Mouse (Mus musculus) v-Abl transformed pro-B cells (cell line): ENCODE data around the gene Crtc3.

Experiments used
- in situ Hi-C, 2 experiments: fragments of 400-800 bp; cut with MboI; formaldehyde crosslinking; loops; one replicate each; pipeline ENCODE4 v1.15.1; 2025; ENCODE audit not compliant: unreplicated experiment in 2 of 2

Gene Crtc3

DNA sequence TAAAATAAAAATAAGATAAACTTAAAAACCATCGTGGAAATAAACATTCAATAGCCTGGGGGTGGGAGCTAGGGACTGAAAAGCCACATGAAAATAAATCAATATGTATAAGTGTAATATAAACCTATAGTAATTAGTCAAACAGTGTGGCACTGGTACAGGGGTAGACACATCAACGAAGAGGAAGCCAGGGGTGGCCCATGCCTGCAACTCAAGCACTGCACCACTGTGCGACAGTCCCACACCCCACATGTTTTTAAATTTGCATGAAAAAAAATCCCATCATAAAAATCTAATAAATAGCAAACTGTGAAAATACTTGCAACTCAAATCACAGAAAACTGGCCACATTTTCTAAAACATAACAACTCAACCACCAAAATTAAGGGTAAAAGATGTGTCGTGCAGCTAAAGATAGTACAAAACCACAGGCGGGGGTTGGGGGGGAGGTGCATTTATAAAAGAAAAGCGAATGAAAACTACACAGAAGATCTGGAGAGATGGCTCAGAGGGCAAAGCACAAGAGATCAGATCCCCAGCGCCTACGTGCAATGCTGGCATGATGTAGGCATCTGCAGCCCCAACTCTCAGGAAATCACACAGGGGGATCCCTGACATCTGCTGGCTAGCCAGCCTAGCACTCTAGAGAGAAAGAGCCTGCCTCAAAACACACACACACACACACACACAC is 45.6 kb downstream of the Crtc3 start:
- in situ Hi-C loops: loop anchor here in 1 of 2 experiments (5.0 kb wide), 1 partner anchor 34 kb away; no protein-coding TSS in a partner anchor

DNA sequence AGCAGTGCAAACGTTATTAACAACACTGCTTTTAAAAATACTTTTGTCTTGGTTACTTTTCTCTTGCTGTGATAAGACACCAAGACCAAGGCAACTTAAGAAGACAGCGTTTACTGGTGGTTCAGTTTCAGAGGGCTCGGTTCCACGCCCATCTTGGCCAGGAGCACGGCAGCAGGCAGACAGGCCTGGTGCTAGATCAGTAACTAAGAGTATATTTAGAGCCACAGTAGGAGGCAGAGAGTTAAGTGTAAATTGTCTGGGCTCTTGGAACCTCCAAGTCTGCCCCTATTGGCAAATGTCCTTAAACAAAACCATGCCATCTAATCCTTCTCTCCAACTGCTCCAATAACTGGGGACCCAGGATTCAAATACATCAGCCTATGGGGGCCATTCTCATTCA is 46.1 kb downstream of the Crtc3 start:
- in situ Hi-C loops: loop anchor here in 1 of 2 experiments (5.0 kb wide), 1 partner anchor 35 kb away; no protein-coding TSS in a partner anchor

DNA sequence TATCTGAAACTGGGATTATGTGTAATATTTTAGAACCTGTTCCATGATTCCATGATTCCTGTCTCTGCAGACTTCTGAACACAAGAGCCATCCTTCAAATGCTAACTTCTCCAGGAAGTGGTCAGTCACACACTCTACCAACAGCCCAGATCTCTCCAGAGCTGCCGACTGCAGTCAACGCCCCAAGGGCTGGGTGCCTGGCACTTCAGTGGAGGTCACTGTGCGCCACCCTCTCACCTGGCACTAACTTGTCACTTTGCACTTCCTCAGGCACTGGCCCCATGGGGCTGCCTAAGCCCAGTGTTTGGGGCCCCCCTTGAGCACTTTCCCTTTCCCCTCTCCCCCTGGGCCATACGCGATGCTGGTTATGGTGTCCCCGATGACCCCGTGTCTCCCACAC is 46.8 kb downstream of the Crtc3 start:
- in situ Hi-C loops: loop anchor here in 1 of 2 experiments (5.0 kb wide), 1 partner anchor 35 kb away; no protein-coding TSS in a partner anchor

DNA sequence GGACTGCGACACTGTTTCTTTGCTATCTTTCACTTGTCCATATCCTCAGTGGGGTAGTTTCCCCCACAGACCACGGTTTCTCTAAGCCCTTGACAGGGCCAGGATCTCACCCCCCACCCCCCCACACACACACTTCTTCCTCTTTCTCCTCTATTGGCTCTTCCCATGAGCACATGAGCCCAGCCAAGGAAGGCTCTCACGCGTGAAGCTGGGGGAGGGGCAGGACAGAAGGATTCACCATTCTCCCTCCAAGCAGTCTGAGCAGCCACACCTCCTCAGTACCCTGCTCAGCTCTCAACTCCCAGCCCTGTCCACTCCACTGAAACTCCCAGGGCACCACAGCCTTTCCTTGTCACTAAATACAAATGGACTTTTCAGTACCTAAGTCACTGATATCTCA is 47.2 kb downstream of the Crtc3 start:
- in situ Hi-C loops: loop anchor here in 1 of 2 experiments (5.0 kb wide), 1 partner anchor 36 kb away; no protein-coding TSS in a partner anchor

DNA sequence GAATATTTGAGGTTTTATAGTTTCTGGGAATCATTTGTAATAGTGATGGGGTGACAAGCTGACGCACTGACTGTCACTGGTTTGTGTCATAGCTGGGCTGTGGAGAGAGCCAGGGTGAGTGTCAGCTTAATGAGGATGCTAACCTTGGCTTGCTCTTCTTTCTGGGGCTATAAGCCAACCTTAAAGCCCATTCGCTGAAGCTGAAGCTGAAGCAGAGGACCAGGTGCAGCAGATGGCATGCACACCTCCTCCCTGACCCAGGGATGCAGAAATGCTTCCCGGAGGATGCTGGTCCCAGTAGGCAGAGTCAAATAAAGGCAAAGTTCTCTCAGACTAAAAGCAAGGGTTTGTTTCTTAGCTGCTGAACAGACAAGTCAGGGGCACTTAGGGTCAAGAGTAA is 48.7 kb downstream of the Crtc3 start:
- in situ Hi-C loops: loop anchor here in 1 of 2 experiments (5.0 kb wide), 2 partner anchors 37 to 43 kb away; no protein-coding TSS in a partner anchor

DNA sequence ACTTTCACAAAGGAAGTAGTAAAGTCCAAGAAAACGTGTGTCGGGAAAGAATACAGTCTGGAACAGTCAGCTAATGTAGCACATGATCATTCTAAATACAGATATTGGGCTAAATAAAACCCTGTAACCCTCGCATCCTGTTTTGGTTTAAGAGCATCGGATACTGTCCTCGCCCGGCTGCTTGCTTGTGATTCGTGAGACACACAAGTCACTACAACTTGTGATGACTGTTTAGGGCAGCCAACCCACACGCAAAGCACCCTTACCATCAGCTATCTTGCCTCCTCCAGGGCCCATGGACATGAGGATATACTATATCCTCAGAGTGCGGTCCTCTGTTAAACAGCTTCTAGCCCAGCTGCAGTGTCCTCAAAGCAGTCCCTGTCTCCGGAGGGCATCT is 50.2 kb downstream of the Crtc3 start:
- in situ Hi-C loops: loop anchor here in 1 of 2 experiments (5.0 kb wide), 1 partner anchor 41 kb away; no protein-coding TSS in a partner anchor

DNA sequence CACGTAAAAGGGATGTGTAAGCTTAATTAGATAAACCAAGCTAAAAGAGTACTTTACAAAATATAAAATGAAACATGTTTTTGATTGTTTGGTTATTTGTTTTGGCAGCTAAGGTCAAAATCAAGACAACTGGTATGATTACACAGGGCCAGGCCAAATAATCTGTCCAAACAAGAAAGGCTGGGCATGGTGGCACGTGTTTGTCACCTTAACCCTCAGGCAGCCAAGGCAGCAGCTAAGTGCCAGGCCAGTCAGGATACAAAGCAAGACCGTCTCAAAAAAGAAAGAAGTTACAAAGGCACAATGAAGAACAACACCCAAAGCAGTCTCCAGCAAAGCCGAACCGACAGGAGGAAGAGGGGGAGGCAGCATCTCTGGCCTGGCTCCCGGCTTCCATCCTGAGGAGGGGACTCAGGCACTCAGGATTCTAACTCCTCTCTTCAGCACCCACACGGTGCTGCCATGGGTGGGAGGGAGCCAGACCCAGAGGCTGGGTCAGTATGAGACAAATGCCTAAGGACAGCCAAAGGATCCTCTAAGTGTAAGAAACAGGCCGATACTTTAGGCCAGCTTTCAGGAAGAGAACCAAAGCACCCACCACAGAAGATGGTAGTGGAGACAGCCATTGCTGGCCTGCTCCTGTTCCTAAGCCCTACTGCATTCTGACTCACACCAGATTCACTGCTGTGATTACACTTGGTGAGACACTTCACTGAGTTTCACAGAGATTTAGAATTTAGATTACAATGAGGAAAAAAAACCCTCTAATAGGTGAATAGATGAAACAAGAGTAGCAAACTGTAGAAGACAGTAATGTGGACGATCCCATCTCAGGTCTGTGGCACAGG is 51.5 kb downstream of the Crtc3 start:
- in situ Hi-C loops: loop anchor here in 1 of 2 experiments (5.0 kb wide), 1 partner anchor 40 kb away; no protein-coding TSS in a partner anchor

DNA sequence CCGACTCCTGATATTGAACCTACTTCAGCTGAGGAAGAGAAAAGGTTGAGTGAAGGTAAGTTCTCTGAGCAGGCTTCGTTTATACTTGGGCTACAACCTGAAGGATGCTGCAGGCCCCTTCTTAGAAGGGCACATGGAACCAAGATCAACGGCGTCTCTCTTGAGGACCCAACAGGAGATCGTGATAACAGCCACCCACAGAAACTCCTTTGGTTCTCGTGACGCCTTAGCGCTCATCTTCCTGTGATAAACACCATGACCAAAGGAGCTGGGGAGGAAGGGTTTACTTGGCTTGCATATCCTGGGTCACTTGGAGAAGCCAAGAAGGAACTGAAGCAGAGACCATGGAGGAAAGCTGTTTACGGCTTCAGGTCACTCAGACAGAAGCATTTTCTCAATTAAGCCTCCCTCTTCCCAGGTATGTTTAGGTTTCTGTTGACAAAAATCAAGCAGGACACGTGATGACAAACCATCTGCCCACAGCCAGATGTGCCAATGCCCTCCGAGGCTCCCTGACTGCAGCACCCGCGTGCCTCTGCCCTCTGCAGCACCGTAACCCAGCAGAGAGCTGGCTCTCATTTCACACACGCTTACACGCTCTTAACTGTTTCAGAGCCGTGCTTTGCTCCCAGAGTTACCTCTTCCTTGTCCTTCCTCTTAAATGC is 52.3 kb downstream of the Crtc3 start:
- in situ Hi-C loops: loop anchor here in 1 of 2 experiments (5.0 kb wide), 1 partner anchor 39 kb away; no protein-coding TSS in a partner anchor

DNA sequence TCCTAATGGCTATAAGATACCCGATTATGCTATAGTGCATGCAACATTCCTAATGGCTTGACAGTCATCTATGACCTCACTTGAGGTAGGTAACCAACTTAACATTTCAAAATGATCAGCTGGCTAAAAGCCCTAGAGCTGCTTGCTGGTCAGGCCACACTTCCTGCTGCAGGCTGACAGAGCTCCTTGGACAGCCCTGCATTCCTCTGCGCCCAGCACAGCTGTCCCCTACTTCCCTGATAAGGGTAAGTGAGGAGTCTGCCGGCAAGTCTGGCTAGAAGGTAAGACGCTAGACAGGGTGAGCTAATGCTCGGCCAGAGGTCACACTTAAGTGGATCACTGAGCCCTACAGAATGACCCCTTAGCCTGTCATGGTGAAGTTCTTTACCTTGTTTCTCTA is 52.8 kb downstream of the Crtc3 start:
- in situ Hi-C loops: loop anchor here in 1 of 2 experiments (5.0 kb wide), 1 partner anchor 39 kb away; no protein-coding TSS in a partner anchor

DNA sequence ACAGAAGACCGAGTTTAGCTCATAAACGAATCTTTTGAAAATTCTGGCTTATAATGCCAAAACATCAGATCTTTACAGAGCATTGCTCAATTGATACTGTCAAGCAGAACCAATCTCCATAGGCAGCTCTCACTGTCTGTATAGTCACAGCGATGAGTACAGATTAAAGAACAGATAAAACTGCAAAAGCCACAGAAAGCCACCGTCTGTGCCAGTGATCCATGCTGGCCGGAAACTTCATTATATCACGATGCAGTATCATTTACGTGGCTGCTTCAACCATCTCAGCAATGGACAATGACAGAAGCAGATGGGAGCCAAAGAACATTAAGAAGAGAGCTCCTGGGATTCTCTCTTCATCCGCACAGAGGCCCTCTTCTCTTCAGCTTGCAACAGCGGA is 53.9 kb downstream of the Crtc3 start:
- in situ Hi-C loops: loop anchor here in 1 of 2 experiments (5.0 kb wide), 1 partner anchor 37 kb away; no protein-coding TSS in a partner anchor

DNA sequence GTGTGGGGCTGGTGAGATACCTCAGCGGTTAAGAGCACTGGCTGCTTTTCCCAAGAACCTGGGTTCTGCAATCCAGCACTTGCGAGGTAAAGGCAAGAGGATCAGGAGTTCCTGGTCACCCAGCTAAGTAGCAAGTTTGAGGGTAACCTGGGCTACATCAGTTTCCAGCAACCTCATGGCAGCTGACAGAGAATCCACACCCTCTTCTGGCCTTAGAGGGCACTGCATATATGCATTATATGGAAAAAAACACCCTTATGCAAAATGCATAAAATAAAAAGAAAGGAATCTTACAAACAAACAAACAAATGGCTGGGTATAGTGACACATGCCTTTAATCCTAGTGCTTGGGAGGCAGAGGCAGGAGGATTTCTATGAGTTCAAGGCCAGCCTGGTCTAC is 55.0 kb downstream of the Crtc3 start:
- in situ Hi-C loops: no loop called here

DNA sequence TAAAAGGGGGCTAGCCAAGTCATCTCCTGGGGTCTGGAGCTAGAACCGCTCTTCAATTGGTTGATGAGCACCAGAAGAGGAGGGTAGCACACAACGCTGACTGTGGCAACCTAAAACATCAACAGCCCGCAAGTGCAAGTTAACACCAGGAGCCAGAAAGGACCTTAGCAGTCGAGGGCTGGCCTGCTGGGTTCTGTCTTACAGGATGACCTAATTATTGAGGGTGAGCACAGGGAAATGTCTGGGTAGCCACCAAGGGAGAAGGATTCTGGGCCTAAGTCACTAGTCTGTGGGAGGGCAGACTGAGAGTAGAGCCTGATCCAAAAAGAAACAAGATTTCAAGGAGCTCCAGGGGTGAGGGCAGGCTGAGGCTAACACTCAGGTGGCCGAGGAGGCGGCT is 56.7 kb downstream of the Crtc3 start:
- in situ Hi-C loops: no loop called here

DNA sequence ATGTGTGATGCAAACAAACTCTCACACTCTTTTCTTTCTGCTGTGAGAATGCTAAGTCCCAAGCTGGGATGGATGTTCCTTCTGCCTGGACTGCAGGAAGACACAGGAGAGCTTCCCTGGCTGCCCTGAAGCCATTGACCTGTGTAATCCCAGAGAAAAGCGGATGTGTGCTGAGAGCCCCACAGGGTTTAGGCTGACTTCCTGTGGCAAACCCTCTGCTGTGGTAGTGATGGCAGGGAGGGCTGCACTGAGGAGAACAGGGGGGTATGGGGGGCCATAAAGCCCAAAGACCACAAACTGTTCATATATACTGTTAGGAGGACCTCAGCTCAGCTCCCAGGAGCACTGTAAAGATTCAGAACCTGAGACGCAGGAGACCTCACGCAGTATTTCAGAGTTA is 57.3 kb downstream of the Crtc3 start:
- in situ Hi-C loops: no loop called here

DNA sequence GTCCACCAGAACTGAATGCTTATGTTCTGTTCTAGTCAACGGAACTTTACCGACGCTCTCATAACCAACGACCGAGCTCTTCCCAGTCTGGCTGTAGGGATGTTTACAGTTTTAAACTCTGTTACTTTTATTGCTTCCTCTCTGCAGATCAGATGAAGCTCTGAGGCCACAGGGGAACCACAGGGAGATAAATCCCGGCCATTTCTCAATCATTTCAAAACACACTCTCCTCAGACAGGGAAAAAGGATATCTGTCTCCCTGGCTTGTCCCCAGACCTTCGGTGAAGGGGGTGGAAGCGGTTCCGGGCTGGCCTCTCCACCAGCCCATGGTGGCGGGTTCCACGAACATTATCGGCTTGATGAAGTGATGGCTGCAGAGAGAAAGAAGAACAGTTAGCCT is 59.3 kb downstream of the Crtc3 start:
- in situ Hi-C loops: no loop called here

DNA sequence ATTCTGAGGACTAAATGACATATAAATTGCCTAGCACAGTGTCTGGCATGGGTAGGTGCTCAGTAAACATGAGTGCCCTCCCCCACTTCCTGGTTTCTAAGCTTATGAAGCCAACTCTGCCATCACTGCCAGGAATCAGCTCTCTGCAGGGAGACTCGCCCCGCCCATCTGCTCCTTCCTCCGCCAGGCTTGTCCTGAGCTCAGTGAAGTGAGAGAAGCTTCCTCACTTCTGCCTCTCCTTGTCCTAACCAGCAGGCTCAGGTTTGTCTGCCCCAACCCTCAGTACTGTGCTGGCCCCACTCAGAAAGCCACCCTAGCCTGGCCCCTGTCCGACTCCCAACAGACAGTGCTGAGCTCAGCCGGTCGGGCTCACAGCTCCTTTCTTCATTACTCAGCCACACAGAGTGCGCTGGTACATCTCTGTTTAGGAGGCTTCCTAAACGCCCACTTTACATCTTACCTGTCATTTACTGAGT is 59.9 kb downstream of the Crtc3 start:
- in situ Hi-C loops: no loop called here

DNA sequence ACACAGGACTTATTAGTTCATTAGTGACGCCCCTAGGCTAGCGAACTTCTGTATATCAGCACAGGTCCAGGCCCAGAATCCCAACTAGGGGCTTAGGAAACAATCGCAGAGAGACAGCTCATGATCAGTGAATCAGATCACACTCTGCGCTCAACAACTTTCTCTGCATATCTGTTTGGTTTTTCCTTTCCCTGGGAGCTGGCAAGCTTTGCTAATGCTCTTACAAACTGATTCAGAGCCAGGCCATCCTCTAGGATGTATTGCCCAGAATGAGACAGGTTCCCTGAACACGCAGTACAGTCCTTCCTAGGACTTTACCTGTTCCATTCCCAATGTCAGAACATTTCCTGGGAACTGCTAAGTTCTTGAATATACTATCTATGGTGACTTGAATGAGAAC is 61.7 kb downstream of the Crtc3 start:
- in situ Hi-C loops: no loop called here

DNA sequence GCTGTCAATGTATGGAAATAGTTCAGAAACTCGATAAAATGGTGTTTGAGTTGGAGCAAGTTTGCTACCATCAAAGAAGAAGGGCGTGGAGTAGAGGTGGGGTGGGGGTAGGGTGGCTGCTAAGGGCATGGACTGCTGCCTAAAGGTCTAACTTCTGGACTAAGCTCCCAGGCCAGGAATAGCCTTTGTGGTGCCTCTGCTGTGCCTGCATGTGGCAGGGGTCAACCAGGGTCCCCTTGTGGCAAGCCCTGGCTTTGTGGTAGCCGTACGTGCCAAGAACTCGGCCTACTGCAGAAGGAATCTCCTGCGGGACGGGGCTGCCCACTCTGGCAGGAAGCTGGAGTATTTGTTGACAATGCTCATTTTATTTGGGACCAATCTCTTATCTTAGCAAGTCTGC is 62.8 kb downstream of the Crtc3 start:
- in situ Hi-C loops: no loop called here

DNA sequence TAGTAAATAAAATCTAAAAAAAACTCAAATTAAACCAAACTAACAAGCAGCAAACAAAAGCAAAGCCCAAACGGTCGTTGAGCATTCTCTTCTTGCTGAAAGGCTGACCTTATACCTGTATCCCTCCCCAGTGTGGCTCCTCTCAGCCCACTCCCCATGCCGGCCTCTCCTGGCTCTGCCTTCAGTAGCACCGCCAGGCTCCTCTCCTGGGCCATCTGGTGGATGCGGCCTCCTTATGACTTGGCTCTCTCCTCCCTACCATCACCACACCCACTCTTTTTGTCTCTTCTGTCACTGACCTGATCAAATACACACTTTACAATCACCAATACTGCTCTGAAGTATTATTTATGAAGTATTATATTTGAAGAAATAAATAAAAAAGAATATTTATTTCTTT is 65.4 kb downstream of the Crtc3 start:
- in situ Hi-C loops: no loop called here

DNA sequence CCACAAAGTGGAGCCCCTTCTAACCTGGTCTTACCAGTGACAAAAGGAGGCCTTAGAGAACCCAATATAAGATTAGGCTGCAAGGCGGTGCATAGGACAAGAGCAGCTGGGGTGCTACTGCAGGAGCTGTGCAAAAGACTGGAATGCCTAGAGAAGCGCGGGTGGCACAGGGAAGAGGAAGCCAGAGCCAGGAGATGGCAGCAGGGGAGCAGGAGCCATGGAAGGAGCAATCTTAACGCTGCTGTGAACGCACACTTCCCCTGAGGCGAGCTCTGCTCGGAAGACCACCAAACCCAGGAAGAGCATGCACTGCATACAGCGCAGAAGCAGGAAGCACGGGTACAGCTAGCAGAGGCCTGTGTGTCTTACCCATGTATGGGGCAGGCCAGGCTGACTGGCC is 72.6 kb downstream of the Crtc3 start:
- in situ Hi-C loops: no loop called here

DNA sequence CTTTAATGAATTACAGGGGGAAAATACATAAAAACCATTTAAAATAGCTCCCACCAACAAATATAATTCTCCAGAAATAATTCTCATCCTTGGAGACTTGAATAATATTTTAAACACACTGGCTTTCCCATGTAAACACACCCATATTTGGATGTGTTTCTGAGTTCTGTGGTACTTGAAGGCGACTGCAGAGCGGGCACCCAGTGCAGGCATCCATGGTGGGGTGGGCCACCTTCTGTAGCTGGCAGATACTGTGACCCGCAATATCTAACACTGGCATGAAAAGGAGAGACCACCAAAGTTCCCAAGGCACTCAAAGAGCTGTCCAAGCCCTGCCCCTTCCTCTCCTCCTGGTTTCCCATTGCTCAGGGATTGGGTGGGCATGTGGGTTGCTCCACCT is 74.6 kb downstream of the Crtc3 start:
- in situ Hi-C loops: no loop called here
